ENCODE assay signal across 17 mouse cellular contexts in genomic region chr3:155247929-155248328, GRCm38 (mm10).
"Had no signal": no experiment of that assay in that cellular context is flagged by ENCODE, and none has a peak within 500 bp of the region (broad histone marks: within the 10 kb centered on the region; RNA-seq: fewer than 3 reads in every experiment).

No protein-coding gene starts in this region.

- DNase-seq: retina, postnatal 1 day; right cerebral cortex, adult 18-20 months; right cerebral cortex, postnatal 14 days; right cerebral cortex, postnatal 25 days; right cerebral cortex, postnatal 4 days; spleen, adult 18-20 months; thymus, adult 18-20 months; thymus, adult 2 months; thymus, postnatal 14 days; thymus, postnatal 25 days; thymus, postnatal 36 days; thymus, postnatal 4 days had no signal

- H3K4me3 ChIP-seq: neural tube, embryonic 12.5 days; neural tube, embryonic 13.5 days; neural tube, embryonic 15.5 days; stomach, embryonic 15.5 days had no signal

- H3K4me1 ChIP-seq: neural tube, embryonic 12.5 days; neural tube, embryonic 13.5 days; neural tube, embryonic 15.5 days; stomach, embryonic 15.5 days had no signal

- H3K36me3 ChIP-seq: neural tube, embryonic 12.5 days; neural tube, embryonic 13.5 days; neural tube, embryonic 15.5 days; stomach, embryonic 15.5 days had no signal

- H3K9ac ChIP-seq: neural tube, embryonic 12.5 days; neural tube, embryonic 13.5 days; neural tube, embryonic 15.5 days; stomach, embryonic 15.5 days had no signal

- H3K4me2 ChIP-seq: neural tube, embryonic 12.5 days; neural tube, embryonic 13.5 days; neural tube, embryonic 15.5 days; stomach, embryonic 15.5 days had no signal

- H3K27ac ChIP-seq: neural tube, embryonic 12.5 days; neural tube, embryonic 13.5 days; neural tube, embryonic 15.5 days; stomach, embryonic 15.5 days; stomach, postnatal 0 days had no signal

- H3K9me3 ChIP-seq: neural tube, embryonic 12.5 days; neural tube, embryonic 13.5 days; neural tube, embryonic 15.5 days; stomach, embryonic 15.5 days had no signal

- H3K27me3 ChIP-seq: neural tube, embryonic 12.5 days; neural tube, embryonic 13.5 days; neural tube, embryonic 15.5 days; stomach, embryonic 15.5 days had no signal
